Mouse (Mus musculus) limb, embryonic 12.5 days (tissue): Measurements from ENCODE around the gene A930017K11Rik. TPM values are rescaled to one million over a fixed set of nuclear protein-coding genes. Genes with fewer than 3 reads are reported as not detected.

Source experiments
- ATAC-seq: fragments of 200-750 bp; cut with Nextera tagmentation; 2 replicates; pipeline ENCODE4 v1.8.0; 2017; ENCODE audit warnings: low read depth, moderate TSS enrichment; ENCODE audit not compliant: insufficient number of reproducible peaks, insufficient read depth, low FRiP score, low TSS enrichment
- H3K27ac ChIP-seq: fragments of 300-500 bp; sonication (generic); 2 replicates; pipeline ENCODE4 v1.5.1; 2016; ENCODE audit warnings: mild to moderate bottlenecking, moderate library complexity
- H3K27me3 ChIP-seq: fragments of 300-500 bp; sonication (generic); 2 replicates; pipeline ENCODE4 v1.6.1; 2016; ENCODE audit warnings: mild to moderate bottlenecking, moderate library complexity
- H3K36me3 ChIP-seq: fragments of 300-500 bp; sonication (generic); 2 replicates; pipeline ENCODE4 v1.6.1; 2016; ENCODE audit warnings: mild to moderate bottlenecking, moderate library complexity
- H3K4me1 ChIP-seq: fragments of 300-500 bp; sonication (generic); replicated peaks from 2 replicates; pipeline ENCODE4 v1.6.1; 2016
- H3K4me2 ChIP-seq: fragments of 300-500 bp; sonication (generic); 2 replicates; pipeline ENCODE4 v1.6.1; 2016; ENCODE audit warnings: mild to moderate bottlenecking, moderate library complexity
- H3K4me3 ChIP-seq: fragments of 300-500 bp; sonication (generic); replicated peaks from 2 replicates; pipeline ENCODE4 v1.5.1; 2016; ENCODE audit warnings: mild to moderate bottlenecking
- H3K9ac ChIP-seq: fragments of 300-500 bp; sonication (generic); replicated peaks from 2 replicates; pipeline ENCODE4 v1.6.1; 2016; ENCODE audit warnings: mild to moderate bottlenecking, moderate library complexity
- H3K9me3 ChIP-seq: fragments of 300-500 bp; sonication (generic); 2 replicates; pipeline ENCODE4 v1.6.1; 2016; ENCODE audit warnings: mild to moderate bottlenecking, moderate library complexity
- WGBS: fragments of 180-500 bp; shearing (Covaris S2); methylation state at CpG from one replicate; pipeline ENCODE4 v1.1.7; 2016; 5-methylcytosine and 5-hydroxymethylcytosine counted together
- polyA plus RNA-seq: library from polyadenylated mRNA; unstranded; fragments of >200 nt; fragmentation: Nextera tagmentation; extraction: Ambion mirVana; gene quantifications from 2 replicates; pipeline ENCODE4 v1.2.1, GENCODE M21; 2016

Gene A930017K11Rik
- polyA plus RNA-seq, 1 experiment from 2014 or later: 0.10 TPM

GRCm38 (mm10) chr17:25957586-25958051 lies 5.3 kb upstream of the A930017K11Rik start:
- no peak for ATAC-seq
- H3K9ac ChIP-seq: no peak overlapping the region
- H3K27ac ChIP-seq: no peak overlapping the region
- peaks cover 17% of the 10 kb centered on the region for H3K27me3 ChIP-seq
- H3K4me2 ChIP-seq: no peak overlapping the region
- 74% methylated on average over 14 of the region's 14 CpGs for WGBS
- H3K36me3 ChIP-seq: peaks cover 51% of the 10 kb centered on the region
- H3K4me3 ChIP-seq: no peak overlapping the region
- no peaks in the 10 kb centered on the region for H3K4me1 ChIP-seq
- no peaks in the 10 kb centered on the region for H3K9me3 ChIP-seq

- Histone ChIP-seq H3K9me3 (no peaks in the 10 kb centered on the region), H3K4me1 (peaks cover 6% of the 10 kb centered on the region), H3K4me2 (no peak overlapping the region), H3K36me3 (peaks cover 42% of the 10 kb centered on the region), H3K27me3 (peaks cover 27% of the 10 kb centered on the region), H3K4me3 (no peak overlapping the region), H3K9ac (no peak overlapping the region), H3K27ac (no peak overlapping the region)
- ATAC-seq: no peak
- 78% methylated on average over 7 of the region's 7 CpGs for WGBS
These were observed 4.3 kb upstream of the A930017K11Rik start for GRCm38 (mm10) chr17:25956631-25957030.

GRCm38 (mm10) chr17:25956201-25956600 lies 3.8 kb upstream of the A930017K11Rik start:
- H3K4me1 ChIP-seq: peaks cover 10% of the 10 kb centered on the region
- H3K4me3 ChIP-seq: no peak overlapping the region
- 0 out of 2 replicates have a peak overlapping the region, but pooled peaks have one; percentile 4 for H3K27ac ChIP-seq
- no peaks in the 10 kb centered on the region for H3K9me3 ChIP-seq
- H3K36me3 ChIP-seq: peaks cover 37% of the 10 kb centered on the region
- ATAC-seq: no peak
- H3K4me2 ChIP-seq: no peak overlapping the region
- H3K9ac ChIP-seq: no peak overlapping the region
- H3K27me3 ChIP-seq: peaks cover 31% of the 10 kb centered on the region
- WGBS: 67% methylated on average over 7 of the region's 7 CpGs

GRCm38 (mm10) chr17:25955736-25956135 lies 3.4 kb upstream of the A930017K11Rik start:
- no peak overlapping the region for H3K4me2 ChIP-seq
- WGBS: 56% methylated on average over 3 of the region's 3 CpGs
- no peaks in the 10 kb centered on the region for H3K9me3 ChIP-seq
- H3K9ac ChIP-seq: no peak overlapping the region
- H3K27ac ChIP-seq: no peak overlapping the region
- H3K4me1 ChIP-seq: peaks cover 13% of the 10 kb centered on the region
- no peak overlapping the region for H3K4me3 ChIP-seq
- no peak for ATAC-seq
- H3K36me3 ChIP-seq: peaks cover 33% of the 10 kb centered on the region
- peaks cover 36% of the 10 kb centered on the region for H3K27me3 ChIP-seq

GRCm38 (mm10) chr17:25954671-25955070 lies 2.3 kb upstream of the A930017K11Rik start:
- no peak overlapping the region for H3K4me3 ChIP-seq
- peaks cover 46% of the 10 kb centered on the region for H3K27me3 ChIP-seq
- peaks cover 17% of the 10 kb centered on the region for H3K4me1 ChIP-seq
- H3K9ac ChIP-seq: no peak overlapping the region
- no peak overlapping the region for H3K27ac ChIP-seq
- no peak overlapping the region for H3K4me2 ChIP-seq
- peaks cover 22% of the 10 kb centered on the region for H3K36me3 ChIP-seq
- 92% methylated on average over 1 of the region's 2 CpGs for WGBS
- no peak for ATAC-seq
- H3K9me3 ChIP-seq: no peaks in the 10 kb centered on the region

- Histone ChIP-seq H3K4me3 (no peak overlapping the region), H3K4me2 (no peak overlapping the region), H3K27ac (no peak overlapping the region), H3K27me3 (peaks cover 54% of the 10 kb centered on the region), H3K36me3 (peaks cover 8% of the 10 kb centered on the region), H3K9ac (no peak overlapping the region), H3K4me1 (peaks cover 17% of the 10 kb centered on the region), H3K9me3 (no peaks in the 10 kb centered on the region)
- ATAC-seq: no peak
- 76% methylated on average over 5 of the region's 5 CpGs for WGBS
These were observed 796 bp upstream of the A930017K11Rik start for GRCm38 (mm10) chr17:25953161-25953560.

GRCm38 (mm10) chr17:25951225-25951802 lies 1.1 kb downstream of the A930017K11Rik start:
- Histone ChIP-seq H3K9me3 (no peaks in the 10 kb centered on the region), H3K9ac (peak overlapping the region; percentile 46; the same call in 1 of the 2 replicates), H3K4me3 (peak overlapping the region; percentile 43), H3K36me3 (no peaks in the 10 kb centered on the region), H3K27ac (no peak overlapping the region), H3K27me3 (peaks cover 54% of the 10 kb centered on the region), H3K4me1 (peaks cover 17% of the 10 kb centered on the region), H3K4me2 (peak overlapping the region; percentile 73)
- WGBS: under 1% methylated on average over 33 of the region's 33 CpGs
- no peak for ATAC-seq

- Histone ChIP-seq H3K36me3 (no peaks in the 10 kb centered on the region), H3K4me1 (peaks cover 17% of the 10 kb centered on the region), H3K9ac (no peak overlapping the region), H3K9me3 (no peaks in the 10 kb centered on the region), H3K27me3 (peaks cover 54% of the 10 kb centered on the region), H3K4me3 (peak overlapping the region; percentile 43; the same call in 1 of the 2 replicates), H3K4me2 (0 out of 2 replicates have a peak overlapping the region, but pooled peaks have one; percentile 73), H3K27ac (no peak overlapping the region)
- 0% methylated on average over 1 of the region's 3 CpGs for WGBS
- ATAC-seq: no peak
These were observed 1.7 kb downstream of the A930017K11Rik start for GRCm38 (mm10) chr17:25950706-25951105.

- H3K4me3 ChIP-seq: no peak overlapping the region
- no peak overlapping the region for H3K9ac ChIP-seq
- 61% methylated on average over 5 of the region's 5 CpGs for WGBS
- H3K4me1 ChIP-seq: peaks cover 17% of the 10 kb centered on the region
- no peak overlapping the region for H3K27ac ChIP-seq
- H3K4me2 ChIP-seq: no peak overlapping the region
- peaks cover 54% of the 10 kb centered on the region for H3K27me3 ChIP-seq
- H3K36me3 ChIP-seq: no peaks in the 10 kb centered on the region
- H3K9me3 ChIP-seq: no peaks in the 10 kb centered on the region
- no peak for ATAC-seq
These were observed 2.4 kb downstream of the A930017K11Rik start for GRCm38 (mm10) chr17:25949981-25950380.

GRCm38 (mm10) chr17:25948051-25948450 lies 4.3 kb downstream of the A930017K11Rik start:
- Histone ChIP-seq H3K4me1 (peaks cover 17% of the 10 kb centered on the region), H3K36me3 (no peaks in the 10 kb centered on the region), H3K9me3 (no peaks in the 10 kb centered on the region), H3K4me2 (no peak overlapping the region), H3K9ac (no peak overlapping the region), H3K27me3 (peaks cover 42% of the 10 kb centered on the region), H3K27ac (no peak overlapping the region), H3K4me3 (no peak overlapping the region)
- WGBS: 81% methylated on average over 8 of the region's 8 CpGs
- ATAC-seq: no peak

GRCm38 (mm10) chr17:25947576-25947975 lies 4.8 kb downstream of the A930017K11Rik start:
- Histone ChIP-seq H3K27me3 (peaks cover 37% of the 10 kb centered on the region), H3K9ac (no peak overlapping the region), H3K4me3 (no peak overlapping the region), H3K4me2 (no peak overlapping the region), H3K36me3 (no peaks in the 10 kb centered on the region), H3K4me1 (peaks cover 17% of the 10 kb centered on the region), H3K27ac (no peak overlapping the region), H3K9me3 (no peaks in the 10 kb centered on the region)
- WGBS: 80% methylated on average over 4 of the region's 4 CpGs
- no peak for ATAC-seq

- ATAC-seq: no peak
- Histone ChIP-seq H3K4me3 (no peak overlapping the region), H3K4me2 (no peak overlapping the region), H3K4me1 (peaks cover 14% of the 10 kb centered on the region), H3K27me3 (peaks cover 30% of the 10 kb centered on the region), H3K27ac (no peak overlapping the region), H3K9ac (no peak overlapping the region), H3K36me3 (no peaks in the 10 kb centered on the region), H3K9me3 (no peaks in the 10 kb centered on the region)
- 85% methylated on average over 8 of the region's 8 CpGs for WGBS
These were observed 5.5 kb downstream of the A930017K11Rik start for GRCm38 (mm10) chr17:25946891-25947290.
